ENCODE assay signal across 8 mouse cellular contexts in genomic region chr5:130448931-130449856, GRCm38 (mm10).
A peak's percentile ranks its signal among the peaks of the same experiment; 100 is the strongest.
DNase-seq lines count a peak whose midpoint lies in the region; ATAC-seq and TF ChIP-seq lines count a peak whose summit lies in the region.

No protein-coding gene starts in this region.

- intact Hi-C loops in left cerebral cortex, postnatal 10 days (cut with DNase I), result loop anchor here (5.0 to 10.0 kb wide), 2 partner anchors 356 to 403 kb away; no protein-coding TSS in a partner anchor

- DNase-seq in kidney, adult 8-10 months, result no peak
- peak; percentile 63 for DNase-seq in cerebellum, adult 11-12 months
- DNase-seq in forebrain, postnatal 0 days, result peak; percentile 73
- DNase-seq in left cerebral cortex, postnatal 10 days (ENCODE audit: extremely low spot score in 1 of 2, low spot score in 2 of 2), result peak; percentile 36 to 78
- no peak for DNase-seq in natural killer cell, adult 2 months (ENCODE audit: low spot score in 2 of 2)
- no peak for DNase-seq in thymus, adult 18-20 months

- H3K27ac ChIP-seq in kidney, embryonic 15.5 days, result no peak overlapping the region
- H3K27ac ChIP-seq in forebrain, postnatal 0 days (ENCODE audit: low read depth, low read length), result peak overlapping the region; percentile 80
- H3K27ac ChIP-seq in neural tube, embryonic 15.5 days (replicated peaks), result peak overlapping the region; percentile 75

- peaks cover 66% of the 10 kb centered on the region for H3K27me3 ChIP-seq in kidney, embryonic 15.5 days
- H3K27me3 ChIP-seq in forebrain, postnatal 0 days (ENCODE audit: insufficient read depth, low read length), result no peaks in the 10 kb centered on the region
- peaks cover 31% of the 10 kb centered on the region; the same call in 1 of the 2 replicates for H3K27me3 ChIP-seq in neural tube, embryonic 15.5 days (replicated peaks)

- H3K4me3 ChIP-seq in kidney, embryonic 15.5 days (replicated peaks), result peak overlapping the region; percentile 43
- peak overlapping the region; percentile 61 for H3K4me3 ChIP-seq in forebrain, postnatal 0 days (ENCODE audit: low read depth, low read length)
- H3K4me3 ChIP-seq in neural tube, embryonic 15.5 days (replicated peaks), result peak overlapping the region; percentile 65

- under 1% methylated on average over 74 of the region's 77 CpGs for WGBS in kidney, embryonic 15.5 days
- 1% methylated on average over 71 of the region's 77 CpGs for WGBS in forebrain, postnatal 0 days
- under 1% methylated on average over 76 of the region's 77 CpGs for WGBS in neural tube, embryonic 15.5 days

- no peaks in the 10 kb centered on the region for H3K36me3 ChIP-seq in kidney, embryonic 15.5 days
- H3K36me3 ChIP-seq in forebrain, postnatal 0 days (ENCODE audit: insufficient read depth), result no peaks in the 10 kb centered on the region
- H3K36me3 ChIP-seq in neural tube, embryonic 15.5 days, result no peaks in the 10 kb centered on the region

- ATAC-seq in kidney, embryonic 15.5 days (replicated peaks; ENCODE audit: low FRiP score), result peak; percentile 67
- peak; percentile 75 for ATAC-seq in forebrain, postnatal 0 days
- ATAC-seq in neural tube, embryonic 15.5 days (ENCODE audit: low FRiP score), result peak; percentile 77

- no peaks in the 10 kb centered on the region for H3K9me3 ChIP-seq in kidney, embryonic 15.5 days (replicated peaks)
- H3K9me3 ChIP-seq in forebrain, postnatal 0 days (ENCODE audit: low read length), result no peaks in the 10 kb centered on the region
- no peaks in the 10 kb centered on the region for H3K9me3 ChIP-seq in neural tube, embryonic 15.5 days (replicated peaks)

- H3K4me2 ChIP-seq in kidney, embryonic 15.5 days, result peak overlapping the region; percentile 82
- H3K4me2 ChIP-seq in forebrain, postnatal 0 days (ENCODE audit: low read depth), result peak overlapping the region; percentile 78
- H3K4me2 ChIP-seq in neural tube, embryonic 15.5 days, result peak overlapping the region; percentile 74

- H3K4me1 ChIP-seq in kidney, embryonic 15.5 days, result peaks cover 19% of the 10 kb centered on the region
- H3K4me1 ChIP-seq in forebrain, postnatal 0 days (ENCODE audit: insufficient read depth), result peaks cover 3% of the 10 kb centered on the region; the same call in 1 of the 2 replicates
- H3K4me1 ChIP-seq in neural tube, embryonic 15.5 days, result peaks cover 38% of the 10 kb centered on the region

- H3K9ac ChIP-seq in kidney, embryonic 15.5 days, result peak overlapping the region; percentile 14; the same call in 1 of the 2 replicates
- peak overlapping the region; percentile 80 for H3K9ac ChIP-seq in forebrain, postnatal 0 days
- H3K9ac ChIP-seq in neural tube, embryonic 15.5 days (replicated peaks), result peak overlapping the region; percentile 70

- TF ChIP-seq CTCF in forebrain, postnatal 0 days (IDR thresholded peaks at IDR 0.05; ENCODE audit: low read depth), result 0 out of 2 replicates have a peak, but pooled peaks have one; percentile 2

Comparison
In these comparisons a context has a peak if more than half of its experiments do, and no peak if none do; other contexts are left out.
1. H3K9ac ChIP-seq: peak in every context shown above with its lines; median percentile 80 in forebrain, postnatal 0 days; 70 in neural tube, embryonic 15.5 days; 14 in kidney, embryonic 15.5 days.
2. DNase-seq: peak in cerebellum, adult 11-12 months (single experiment), forebrain, postnatal 0 days (single experiment) and left cerebral cortex, postnatal 10 days (2 of 2); none in kidney, adult 8-10 months (0 of 2), natural killer cell, adult 2 months (0 of 2) and thymus, adult 18-20 months (0 of 2).
3. Peak in every context shown above with its lines, with median percentiles within 50 percentile points of each other: ATAC-seq, H3K4me2 ChIP-seq and H3K4me3 ChIP-seq.